Mouse (Mus musculus) adrenal gland (tissue): ENCODE data around the gene Hsd3b1.
"Not testable (repeated sequence)": the region's sequence is repeated elsewhere in the genome, so short reads cannot be mapped to it uniquely, and the experiment has no call there.

Experiments used
- intact Hi-C: fragments of 180-260 bp; cut with DNase I; formaldehyde crosslinking; loops from one replicate; pipeline ENCODE4 v1.15.1; 2025
- long read RNA-seq, 2 experiments: library from polyadenylated mRNA; unstranded; transcript quantifications; one replicate each; pipeline ENCODE4 v2.0.0; 2020; ENCODE audit warnings: borderline replicate concordance in 1 of 2; ENCODE audit not compliant: insufficient replicate concordance in 1 of 2

The Hsd3b1 gene
- long read RNA-seq, experiment 1, transcript Hsd3b1-202 (5 exons, 1,855 nt): minor isoform, 5 of 11,333 reads
- long read RNA-seq, experiment 1, transcript Hsd3b1-201 (4 exons, 1,663 nt): major isoform, 11 of 11,333 reads
- long read RNA-seq, experiment 1, partial matches to known transcripts: 10,549 of 11,333 reads
- long read RNA-seq, experiment 1, other reads (novel, unspliced or antisense): 768 of 11,333 reads
- long read RNA-seq, experiment 2, transcript Hsd3b1-201 (4 exons, 1,663 nt): major isoform, 5 of 9,913 reads
- long read RNA-seq, experiment 2, partial matches to known transcripts: 9,393 of 9,913 reads
- long read RNA-seq, experiment 2, other reads (novel, unspliced or antisense): 513 of 9,913 reads

DNA sequence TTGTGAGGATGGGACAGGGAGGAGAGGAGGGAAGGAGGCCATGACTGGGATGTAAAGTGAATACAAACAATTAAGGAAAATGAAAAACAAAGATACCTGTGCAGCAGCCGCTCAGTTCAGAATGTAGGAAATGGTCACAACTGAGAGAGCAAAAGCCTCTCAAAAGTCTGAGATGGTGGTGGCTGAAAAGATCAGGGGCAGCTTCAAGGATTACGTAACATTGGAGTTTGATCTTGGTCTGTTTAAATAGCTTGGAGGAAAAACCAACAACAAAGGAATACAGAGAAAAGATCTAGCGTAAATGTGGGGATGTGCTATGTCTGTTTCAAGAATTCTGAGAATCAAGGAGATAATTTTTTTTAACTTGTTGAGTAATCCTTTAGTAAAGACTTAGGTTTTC lies at the start of gene Hsd3b1:
Gene Hsd3b1 (minus strand): TSS at position 219 of the 400 bp plus-strand sequence.
- intact Hi-C loops: no loop called here

DNA sequence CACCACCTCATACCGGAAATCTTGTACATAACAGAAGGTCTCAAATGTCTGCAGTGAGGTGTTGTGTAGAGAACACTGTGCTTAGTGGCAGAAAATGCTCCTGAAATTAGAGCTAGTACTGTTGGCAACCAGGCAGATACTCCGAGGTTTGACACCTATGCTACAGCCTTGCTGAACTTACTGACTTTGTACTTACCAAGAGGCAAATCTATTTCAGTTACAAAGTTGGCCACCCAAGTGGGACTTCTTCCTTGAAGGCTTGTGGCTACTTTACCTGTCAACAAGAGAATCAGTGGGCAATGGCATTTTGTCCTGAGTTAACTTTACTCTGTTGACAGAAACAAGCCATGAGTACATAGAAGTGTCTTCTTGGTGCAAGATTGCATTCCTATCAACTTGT lies 38.0 kb upstream of the Hsd3b1 start:
- intact Hi-C loops: loop anchor here (5.0 kb wide), 1 partner anchor 80 kb away; no protein-coding TSS in a partner anchor

DNA sequence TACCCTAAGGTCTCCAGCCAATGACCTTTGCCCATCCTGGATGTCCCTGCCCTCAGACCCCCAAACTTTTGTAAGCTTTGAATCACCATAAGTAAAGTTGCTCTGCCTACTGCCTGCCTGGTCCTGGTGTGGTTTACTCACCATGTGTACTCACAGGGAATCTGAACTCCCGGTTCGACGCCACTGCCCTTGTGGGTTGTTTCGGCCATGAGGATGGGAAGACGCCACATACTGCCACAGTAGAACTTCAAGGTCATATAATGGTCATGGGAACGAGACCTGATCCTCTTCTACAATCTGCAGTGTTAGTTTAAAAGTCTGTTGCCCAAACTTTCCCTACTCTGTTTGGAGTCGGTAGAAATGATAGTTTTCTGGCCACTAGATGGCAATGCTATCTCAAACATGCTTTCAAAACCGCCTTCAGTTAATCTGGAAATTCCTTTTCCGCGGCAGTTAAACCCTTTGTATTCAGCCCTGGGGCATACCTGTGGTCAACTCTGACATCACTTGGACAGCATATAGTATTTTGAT lies 35.5 kb upstream of the Hsd3b1 start:
- intact Hi-C loops: loop anchor here (5.0 kb wide), 1 partner anchor 82 kb away; no protein-coding TSS in a partner anchor

DNA sequence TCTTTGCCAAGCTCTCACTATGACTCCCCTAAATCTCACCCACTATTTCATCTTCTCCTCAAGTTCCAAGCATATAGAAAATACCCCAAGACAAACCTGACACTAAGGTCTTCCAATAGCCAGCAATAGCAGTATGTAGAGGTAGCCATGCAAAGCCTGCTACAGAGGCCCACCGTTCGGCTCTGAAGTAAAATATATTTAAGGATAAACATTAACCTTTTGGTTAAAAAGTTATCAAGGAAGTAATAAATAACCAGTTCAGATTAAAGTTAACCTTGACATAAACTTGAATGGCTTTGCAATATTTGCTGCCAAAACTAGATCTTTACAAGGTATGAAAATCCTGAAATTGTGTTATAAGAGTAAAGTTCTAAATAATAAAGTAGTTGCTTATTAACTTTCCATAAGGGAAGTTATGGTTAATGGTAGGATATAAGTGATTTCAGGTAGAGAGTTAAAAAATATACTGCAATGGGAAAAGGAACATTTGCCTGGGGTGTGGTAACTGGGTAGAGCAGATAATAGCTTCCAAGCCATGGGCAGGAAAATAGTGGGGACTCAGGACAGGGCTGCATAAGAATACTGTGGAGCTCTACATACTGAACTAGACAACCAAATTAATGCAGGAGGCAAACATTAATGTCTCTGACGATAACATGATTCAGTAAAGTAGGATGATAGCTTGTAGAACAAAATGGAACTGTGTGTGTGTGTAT lies 33.6 kb upstream of the Hsd3b1 start, which contains the start of gene Hao2:
Gene Hao2 (minus strand): TSS at position 183 of the 716 bp plus-strand sequence.
- intact Hi-C loops: no loop called here

DNA sequence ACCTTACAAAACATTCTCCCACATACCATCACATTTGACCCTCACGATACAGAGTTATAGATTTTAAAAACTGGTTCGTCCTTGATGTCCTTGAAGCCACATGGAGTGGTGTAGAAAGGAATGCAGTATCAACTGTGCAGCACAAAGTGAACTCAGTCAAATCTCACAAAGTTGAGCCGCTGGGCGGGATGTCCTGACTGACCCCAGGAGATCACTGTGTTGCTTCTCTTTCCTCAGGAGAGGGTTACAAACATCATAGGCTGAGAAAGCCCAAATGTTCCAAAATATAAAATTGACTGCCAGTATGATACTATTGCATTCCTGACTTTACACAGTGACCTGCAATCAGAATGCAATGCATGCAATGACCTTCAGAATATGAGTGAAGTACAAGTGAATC lies 30.8 kb upstream of the Hsd3b1 start:
- intact Hi-C loops: no loop called here

DNA sequence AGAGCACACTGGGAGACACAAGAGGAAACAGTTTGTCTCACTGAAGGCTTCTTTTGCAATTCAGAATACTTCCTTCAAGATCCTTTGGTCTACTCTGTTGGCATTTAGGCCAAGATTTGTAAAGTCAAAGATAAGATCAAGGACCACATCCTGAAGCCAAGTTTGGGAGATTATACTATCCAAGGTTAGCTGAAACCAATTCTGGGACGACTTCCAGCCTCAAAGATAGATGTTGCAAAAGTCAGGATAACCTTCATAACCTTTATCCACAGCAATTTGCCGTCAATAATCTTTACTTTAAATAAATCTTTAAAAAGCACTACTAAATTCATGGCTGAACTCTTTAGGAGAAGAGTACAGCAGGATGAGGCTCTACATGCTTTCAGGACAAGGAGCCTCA lies 28.6 kb upstream of the Hsd3b1 start:
- intact Hi-C loops: no loop called here

DNA sequence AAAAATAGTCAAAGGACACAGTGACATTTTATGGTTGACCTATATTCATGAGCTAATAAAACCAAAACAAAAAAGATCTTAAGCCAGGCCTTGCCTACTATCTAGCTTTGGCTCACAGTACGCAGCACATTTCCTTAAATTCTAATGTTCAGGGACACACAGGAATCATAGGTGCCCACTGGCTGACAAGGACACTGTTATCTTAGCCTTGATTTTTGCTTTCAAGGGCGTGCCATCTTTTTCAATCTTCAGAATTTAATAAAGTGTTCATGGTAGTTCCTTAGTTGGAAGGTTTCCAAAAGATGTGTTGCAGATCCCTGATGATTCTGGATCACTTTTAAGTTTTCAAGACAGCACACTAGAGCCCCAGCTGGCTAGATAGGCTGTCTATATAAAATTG lies 21.2 kb upstream of the Hsd3b1 start:
- intact Hi-C loops: no loop called here

DNA sequence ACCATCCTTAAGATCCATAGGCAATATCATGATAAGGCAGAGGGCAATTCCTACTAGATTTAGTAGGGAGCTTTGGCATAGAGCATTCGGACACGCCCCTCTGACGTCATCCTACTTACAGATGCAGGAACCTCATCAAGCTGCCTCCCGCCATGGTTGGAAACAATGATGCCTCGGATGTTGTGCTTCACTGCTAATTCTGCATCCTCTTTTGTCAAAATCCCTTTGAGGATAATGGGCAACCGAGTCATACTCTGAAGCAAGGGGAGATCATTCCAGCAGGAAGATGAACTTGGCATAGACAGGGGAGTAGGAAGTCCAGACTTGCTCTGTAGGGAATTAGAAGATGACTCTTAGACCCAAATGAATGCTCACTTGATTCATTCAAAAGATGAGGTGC lies 20.6 kb upstream of the Hsd3b1 start:
- intact Hi-C loops: no loop called here

DNA sequence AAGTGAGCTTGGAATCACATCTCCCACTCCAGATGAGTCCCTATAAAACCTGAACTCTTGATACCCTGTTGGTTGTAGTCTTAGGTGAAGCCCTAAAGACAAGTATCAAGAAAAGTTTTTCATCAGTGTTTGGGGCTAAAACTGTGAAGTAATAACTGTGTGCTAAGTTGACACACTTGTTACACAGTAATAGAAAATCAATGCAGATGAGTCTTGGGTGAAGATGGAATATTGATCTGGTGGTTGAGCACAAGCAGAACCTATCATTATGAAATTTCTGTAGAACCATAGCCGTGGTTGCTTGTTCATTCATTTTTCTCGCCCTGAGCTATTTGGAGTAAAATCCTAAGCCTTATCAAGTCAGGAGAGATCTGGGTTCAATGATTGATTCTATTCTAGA lies 8.6 kb upstream of the Hsd3b1 start:
- intact Hi-C loops: no loop called here

DNA sequence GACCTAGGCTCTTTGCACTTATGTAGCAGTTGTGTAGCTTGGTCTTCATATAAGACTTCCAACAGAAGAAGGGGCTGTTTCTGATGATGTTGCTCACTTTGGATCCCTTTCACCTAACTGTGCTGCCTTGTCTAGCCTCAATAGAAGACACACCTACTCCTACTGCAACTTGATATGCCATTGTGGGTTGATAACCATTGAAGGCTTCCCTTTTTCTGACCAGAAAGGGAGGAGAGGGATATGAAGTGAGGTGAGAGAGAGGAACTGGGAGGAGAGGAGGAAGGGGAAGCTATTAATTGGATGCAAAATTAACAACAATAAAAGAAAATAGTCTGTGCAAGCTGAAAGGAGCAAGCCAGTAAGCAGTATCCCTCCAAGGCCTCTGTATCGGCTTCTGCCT lies 3.2 kb upstream of the Hsd3b1 start:
- intact Hi-C loops: no loop called here

DNA sequence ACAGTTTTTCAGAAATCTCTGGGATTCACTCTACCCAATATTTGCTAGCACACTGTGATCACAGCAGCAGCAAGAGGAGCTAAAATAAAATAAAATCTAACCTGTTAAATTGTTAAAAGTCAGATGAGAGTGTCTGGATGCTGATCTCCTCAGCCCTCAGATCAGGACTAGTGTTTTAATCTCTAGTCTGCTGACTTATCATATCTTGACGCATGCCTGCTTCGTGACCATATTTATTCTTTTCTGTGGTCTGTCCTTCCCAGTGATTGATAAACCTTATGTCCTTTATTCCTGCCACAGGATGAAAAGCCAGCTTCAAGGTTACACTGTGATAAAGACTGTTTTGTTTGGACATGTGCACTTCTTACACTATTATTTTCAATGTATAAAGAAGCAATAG lies 1.5 kb downstream of the Hsd3b1 start:
- intact Hi-C loops: no loop called here

DNA sequence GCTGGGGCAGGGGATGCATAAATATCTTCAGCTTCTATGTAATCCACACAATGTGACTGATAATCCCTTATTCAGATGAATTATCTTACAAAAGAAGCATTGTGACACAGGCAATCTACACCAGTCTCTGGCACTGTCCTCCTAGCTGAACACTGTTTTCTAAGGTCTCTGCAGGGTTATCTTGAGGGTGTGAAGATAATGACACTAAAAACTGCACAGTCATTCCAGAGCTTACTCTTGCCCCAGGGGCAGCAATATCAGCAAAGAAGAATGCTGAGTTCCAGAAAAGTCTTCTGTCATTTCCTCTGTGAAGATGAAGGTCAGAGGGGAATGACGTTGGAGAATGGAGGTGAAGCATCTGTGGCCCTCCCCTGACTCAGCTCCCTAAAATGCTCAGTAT lies 2.7 kb downstream of the Hsd3b1 start:
- intact Hi-C loops: no loop called here

DNA sequence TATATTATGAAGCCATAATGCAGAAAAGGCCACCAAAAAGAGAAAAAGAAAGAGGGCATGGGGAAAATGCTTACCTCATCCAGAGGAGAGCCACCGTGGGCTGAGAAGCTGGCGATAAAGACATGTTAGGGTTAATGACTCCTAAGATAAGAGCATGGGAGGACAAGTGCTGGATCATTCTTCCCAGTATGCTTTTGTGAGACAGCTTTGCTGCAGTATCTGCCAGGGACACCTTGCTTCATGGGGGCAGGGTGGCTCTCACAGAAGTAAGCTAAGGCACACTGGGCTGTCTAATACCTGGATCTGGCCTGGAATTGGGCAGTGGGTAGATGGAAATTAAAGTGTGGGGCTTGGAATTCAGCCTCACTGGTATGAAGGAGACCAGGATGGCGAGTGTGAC lies 4.4 kb downstream of the Hsd3b1 start:
- intact Hi-C loops: no loop called here

DNA sequence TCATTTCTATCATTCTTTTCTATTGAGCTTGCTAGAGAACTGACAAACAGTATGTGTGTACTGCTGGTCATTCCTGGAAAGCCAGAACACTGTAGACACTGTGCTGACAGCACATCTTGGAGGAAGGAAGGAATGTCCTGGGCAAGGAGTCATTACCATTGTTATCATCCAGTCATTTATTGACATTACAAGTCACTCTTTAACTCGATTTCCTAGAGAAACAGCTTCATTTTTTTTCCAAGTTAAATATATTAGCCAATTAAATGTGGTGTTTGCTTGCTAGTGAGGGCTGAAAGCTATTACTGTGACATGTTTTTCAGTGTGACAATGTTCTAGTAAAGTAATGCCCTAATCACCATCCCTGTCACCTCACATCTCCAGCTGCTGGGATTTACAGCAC lies 5.9 kb downstream of the Hsd3b1 start:
- intact Hi-C loops: no loop called here

DNA sequence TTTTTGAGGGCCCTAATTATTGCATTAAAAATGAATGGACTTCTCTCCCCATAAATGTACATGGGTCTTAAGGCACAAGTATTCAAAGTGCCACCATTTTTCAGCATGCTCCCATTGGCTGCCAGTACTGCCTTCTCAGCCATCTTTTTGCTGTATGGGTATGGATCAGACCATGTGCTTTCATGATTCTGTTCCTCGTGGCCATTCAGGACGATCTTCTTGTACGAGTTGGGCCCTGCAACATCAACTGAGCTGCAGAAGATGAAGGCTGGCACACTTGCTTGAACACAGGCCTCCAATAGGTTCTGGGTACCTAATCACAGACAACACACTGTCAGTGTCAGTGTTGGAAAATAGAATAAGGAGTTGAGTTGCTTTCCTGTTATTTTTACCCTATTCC lies 6.5 kb downstream of the Hsd3b1 start:
- intact Hi-C loops: no loop called here

DNA sequence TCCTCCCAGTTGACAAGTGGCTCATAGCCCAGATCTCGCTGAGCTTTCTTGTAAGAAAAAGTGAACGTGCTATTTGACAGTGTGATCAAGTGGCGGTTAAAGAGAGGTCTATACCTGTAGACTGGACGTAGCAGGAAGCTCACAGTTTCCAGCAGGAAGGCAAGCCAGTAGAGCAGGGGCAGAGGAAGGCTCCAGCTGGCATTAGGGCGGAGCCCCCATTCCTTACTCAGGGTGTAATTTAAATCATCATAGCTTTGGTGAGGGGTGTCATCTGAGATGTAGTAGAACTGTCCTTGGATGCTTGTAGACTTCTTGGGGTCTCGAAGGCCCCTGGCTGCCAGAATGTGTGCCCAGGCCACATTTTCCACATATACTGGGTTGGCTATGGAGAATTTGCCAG lies 7.0 kb downstream of the Hsd3b1 start:
- intact Hi-C loops: no loop called here

DNA sequence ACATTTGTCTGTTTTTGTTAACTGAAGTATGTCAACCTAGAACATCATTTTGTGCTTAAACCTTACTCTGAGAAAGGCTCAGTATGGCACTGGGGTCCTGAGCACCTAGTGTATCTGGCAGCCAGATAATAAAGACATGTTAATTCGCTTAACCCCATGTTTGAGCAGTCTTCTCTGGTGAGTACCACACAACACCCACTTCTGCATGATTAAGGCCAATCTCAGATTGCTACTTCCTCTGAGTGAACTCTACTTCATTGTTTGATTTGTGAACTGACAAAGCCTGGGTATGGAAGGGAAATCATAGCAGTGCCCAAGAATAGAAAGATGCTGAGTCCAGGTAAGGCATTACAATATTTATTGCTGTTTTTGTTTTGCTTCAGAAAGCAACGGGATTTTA lies 7.7 kb downstream of the Hsd3b1 start:
- intact Hi-C loops: no loop called here

DNA sequence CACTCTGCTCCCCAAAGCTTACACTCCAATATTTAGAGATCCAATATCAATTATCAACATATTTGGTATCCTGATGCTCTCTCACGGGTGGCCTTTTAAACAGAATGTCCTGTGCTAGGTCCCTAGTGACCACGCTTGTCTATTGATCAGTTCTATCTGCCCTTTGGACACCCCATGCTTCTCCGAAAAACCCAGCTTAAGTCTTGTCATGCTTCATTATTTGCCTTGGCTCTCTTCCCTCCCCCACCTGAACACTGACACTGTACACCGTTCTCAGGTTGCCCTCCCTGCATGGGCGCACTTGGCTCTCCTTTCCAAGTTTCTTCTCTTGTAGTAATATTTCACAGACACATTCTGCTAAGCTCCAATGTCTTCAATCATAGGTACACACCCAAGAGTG lies 9.3 kb downstream of the Hsd3b1 start:
- intact Hi-C loops: no loop called here

DNA sequence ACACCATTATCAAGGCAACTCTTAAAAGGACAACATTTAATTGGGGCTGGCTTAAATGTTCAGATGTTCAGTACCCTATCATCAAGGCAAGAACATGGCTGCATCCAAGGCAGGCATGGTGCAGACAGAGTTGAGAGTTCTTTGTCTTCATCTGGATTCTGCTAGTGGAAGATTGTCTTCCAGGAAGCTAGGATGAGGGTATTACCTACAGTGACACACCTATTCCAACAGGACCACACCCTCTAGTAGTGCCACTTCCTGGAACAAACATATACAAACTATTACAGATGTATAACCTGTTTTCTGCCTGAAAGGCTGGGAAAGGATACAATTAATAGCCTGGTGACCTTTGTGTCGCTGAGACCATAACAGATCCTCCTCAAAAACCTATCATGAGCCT lies 10.7 kb downstream of the Hsd3b1 start:
- intact Hi-C loops: no loop called here

DNA sequence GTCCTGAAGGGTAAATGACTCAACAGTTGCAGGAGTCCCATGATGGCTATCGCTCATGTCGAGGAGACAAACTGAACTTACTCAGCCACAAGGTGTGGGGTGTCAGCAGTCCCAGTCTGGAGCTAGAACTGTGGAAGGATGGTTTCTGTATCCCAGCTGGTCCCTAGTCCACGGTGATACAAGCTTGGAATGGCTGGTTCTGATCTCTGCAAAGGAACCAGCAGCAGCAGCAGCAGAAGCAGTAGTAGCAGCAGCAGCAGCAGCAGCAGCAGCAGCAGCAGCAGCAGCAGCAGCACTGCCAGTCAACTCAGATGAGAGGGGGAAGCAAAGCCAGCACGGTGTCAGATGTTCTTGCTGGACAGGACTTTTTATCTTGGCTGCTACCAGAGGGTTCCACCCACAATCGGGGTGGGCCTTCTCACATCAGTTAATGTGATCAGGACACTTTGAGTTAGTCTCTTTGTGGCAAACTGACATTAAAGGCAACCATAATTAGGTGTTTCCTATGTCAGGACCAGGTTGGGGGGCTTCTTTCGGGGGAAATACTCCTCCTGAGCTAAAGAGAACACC lies 45.4 kb downstream of the Hsd3b1 start, which contains the start of gene Hsd3b6:
Gene Hsd3b6 (minus strand): TSS at position 343 of the 570 bp plus-strand sequence.
- intact Hi-C loops: no loop called here

DNA sequence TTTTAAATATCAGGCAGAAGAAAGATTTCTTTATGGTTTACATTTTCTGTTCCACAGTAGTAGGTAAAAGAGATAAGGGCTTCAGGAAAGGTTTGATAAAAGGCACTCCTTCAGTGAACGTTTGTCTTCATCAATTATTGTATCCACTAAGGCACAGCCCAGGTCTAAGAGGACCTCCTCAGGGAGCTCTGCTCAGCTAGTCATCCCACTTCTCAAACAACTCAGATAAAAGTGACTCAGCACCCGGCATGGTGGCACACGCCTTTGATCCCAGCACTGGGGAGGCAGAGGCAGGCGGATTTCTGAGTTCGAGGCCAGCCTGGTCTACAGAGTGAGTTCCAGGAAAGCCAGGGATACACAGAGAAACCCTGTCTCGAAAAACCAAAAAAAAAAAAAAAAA lies 46.9 kb downstream of the Hsd3b1 start:
- intact Hi-C loops: not testable (repeated sequence)

DNA sequence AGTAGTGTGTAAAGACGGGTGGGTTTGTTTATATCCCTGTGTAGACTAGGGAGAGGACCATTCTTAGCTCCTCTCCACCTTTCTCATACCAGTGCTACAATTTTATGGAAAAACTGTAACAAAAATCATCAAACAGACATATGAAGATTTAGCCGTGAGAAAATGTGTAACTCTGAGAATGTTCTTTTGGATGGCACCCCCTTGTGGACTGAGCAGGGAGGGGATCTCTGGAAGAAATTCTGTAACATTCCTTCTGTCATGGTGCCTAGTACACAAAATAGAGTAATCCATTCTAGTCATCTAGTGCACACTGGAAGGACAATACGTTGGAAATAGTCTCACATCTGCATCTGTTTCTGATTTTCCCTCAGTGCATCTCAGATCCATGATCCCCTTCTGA lies 54.6 kb downstream of the Hsd3b1 start:
- intact Hi-C loops: not testable (repeated sequence)
